Mouse (Mus musculus) intestine, embryonic 15.5 days (tissue): ENCODE measurements at regions not wholly inside any gene's neighbourhood (a gene's known extent, or its start where the extent isn't known, plus 50 kb on each side); places are given as distances from the start of the nearest gene placed in this dataset.

Experiments used
- ATAC-seq: fragments of 200-750 bp; cut with Nextera tagmentation; 2 replicates; pipeline ENCODE4 v1.8.0; 2017; ENCODE audit warnings: moderate TSS enrichment, moderate library complexity
- H3K27ac ChIP-seq: fragments of 300-500 bp; sonication (generic); 2 replicates; pipeline ENCODE4 v1.5.1; 2015; ENCODE audit warnings: mild to moderate bottlenecking, inconsistent platforms
- H3K27me3 ChIP-seq: fragments of 300-500 bp; sonication (generic); replicated peaks from 2 replicates; pipeline ENCODE4 v1.6.1; 2015; ENCODE audit warnings: inconsistent platforms
- H3K36me3 ChIP-seq: fragments of 300-500 bp; sonication (generic); 2 replicates; pipeline ENCODE4 v1.6.1; 2015; ENCODE audit warnings: inconsistent platforms
- H3K4me1 ChIP-seq: fragments of 300-500 bp; sonication (generic); replicated peaks from 2 replicates; pipeline ENCODE4 v1.6.1; 2015; ENCODE audit warnings: inconsistent platforms
- H3K4me2 ChIP-seq: fragments of 300-500 bp; sonication (generic); replicated peaks from 2 replicates; pipeline ENCODE4 v1.6.1; 2015; ENCODE audit warnings: mild to moderate bottlenecking, inconsistent platforms
- H3K4me3 ChIP-seq: fragments of 300-500 bp; sonication (generic); replicated peaks from 2 replicates; pipeline ENCODE4 v1.5.1; 2015; ENCODE audit warnings: inconsistent platforms
- H3K9ac ChIP-seq: fragments of 300-500 bp; sonication (generic); 2 replicates; pipeline ENCODE4 v1.6.1; 2015; ENCODE audit warnings: inconsistent platforms
- H3K9me3 ChIP-seq: fragments of 300-500 bp; sonication (generic); 2 replicates; pipeline ENCODE4 v1.6.1; 2016; ENCODE audit warnings: inconsistent platforms
- WGBS: fragments of 180-500 bp; shearing (Covaris S2); methylation state at CpG from one replicate; pipeline ENCODE4 v1.1.7; 2015; 5-methylcytosine and 5-hydroxymethylcytosine counted together

GRCm38 (mm10) chr16:91156506-91156905, 61.6 kb upstream of the 4932438H23Rik start:
- H3K27ac ChIP-seq = no peak overlapping the region
- no peaks in the 10 kb centered on the region; the same call in 1 of the 2 replicates for H3K27me3 ChIP-seq
- 54% methylated on average over 15 of the region's 15 CpGs for WGBS
- no peaks in the 10 kb centered on the region for H3K36me3 ChIP-seq
- no peak overlapping the region for H3K4me2 ChIP-seq
- no peak overlapping the region for H3K9ac ChIP-seq
- ATAC-seq = no peak
- H3K4me3 ChIP-seq = no peak overlapping the region
- no peaks in the 10 kb centered on the region for H3K9me3 ChIP-seq
- no peaks in the 10 kb centered on the region for H3K4me1 ChIP-seq

GRCm38 (mm10) chr16:91160679-91161078, 64.6 kb upstream of the Olig2 start:
- no peak for ATAC-seq
- WGBS = 20% methylated on average over 8 of the region's 8 CpGs
- no peak overlapping the region for H3K9ac ChIP-seq
- H3K36me3 ChIP-seq = no peaks in the 10 kb centered on the region
- H3K4me1 ChIP-seq = no peaks in the 10 kb centered on the region
- no peaks in the 10 kb centered on the region; the same call in 1 of the 2 replicates for H3K27me3 ChIP-seq
- no peak overlapping the region for H3K4me3 ChIP-seq
- H3K4me2 ChIP-seq = no peak overlapping the region
- H3K9me3 ChIP-seq = no peaks in the 10 kb centered on the region
- H3K27ac ChIP-seq = no peak overlapping the region

- Histone ChIP-seq H3K4me1 (no peaks in the 10 kb centered on the region), H3K9me3 (no peaks in the 10 kb centered on the region), H3K27me3 (no peaks in the 10 kb centered on the region; the same call in 1 of the 2 replicates), H3K4me2 (no peak overlapping the region), H3K9ac (no peak overlapping the region), H3K36me3 (no peaks in the 10 kb centered on the region), H3K4me3 (no peak overlapping the region), H3K27ac (no peak overlapping the region)
- 74% methylated on average over 6 of the region's 6 CpGs for whole genome bisulfite sequencing
- ATAC-seq = no peak
Measured at GRCm38 (mm10) chr16:91161616-91162015, 63.6 kb upstream of the Olig2 start.

GRCm38 (mm10) chr16:91162381-91162780, 62.9 kb upstream of the Olig2 start:
- no peak overlapping the region for H3K27ac ChIP-seq
- H3K9me3 ChIP-seq = no peaks in the 10 kb centered on the region
- no peaks in the 10 kb centered on the region; the same call in 1 of the 2 replicates for H3K27me3 ChIP-seq
- no peak for ATAC-seq
- H3K9ac ChIP-seq = no peak overlapping the region
- no peak overlapping the region for H3K4me3 ChIP-seq
- H3K4me2 ChIP-seq = no peak overlapping the region
- no peaks in the 10 kb centered on the region for H3K36me3 ChIP-seq
- WGBS = 84% methylated on average over 6 of the region's 6 CpGs
- no peaks in the 10 kb centered on the region for H3K4me1 ChIP-seq

GRCm38 (mm10) chr16:91165906-91166305, 59.4 kb upstream of the Olig2 start:
- ATAC-seq = no peak
- H3K9me3 ChIP-seq = no peaks in the 10 kb centered on the region
- H3K36me3 ChIP-seq = no peaks in the 10 kb centered on the region
- peaks cover 12% of the 10 kb centered on the region; the same call in 1 of the 2 replicates for H3K27me3 ChIP-seq
- WGBS = 74% methylated on average over 4 of the region's 4 CpGs
- H3K4me3 ChIP-seq = no peak overlapping the region
- no peaks in the 10 kb centered on the region; the same call in 1 of the 2 replicates for H3K4me1 ChIP-seq
- no peak overlapping the region for H3K4me2 ChIP-seq
- no peak overlapping the region for H3K27ac ChIP-seq
- H3K9ac ChIP-seq = no peak overlapping the region

- H3K4me3 ChIP-seq = no peak overlapping the region
- no peaks in the 10 kb centered on the region; the same call in 1 of the 2 replicates for H3K4me1 ChIP-seq
- no peak for ATAC-seq
- H3K36me3 ChIP-seq = no peaks in the 10 kb centered on the region
- no peak overlapping the region for H3K27ac ChIP-seq
- peaks cover 12% of the 10 kb centered on the region; the same call in 1 of the 2 replicates for H3K27me3 ChIP-seq
- no peak overlapping the region for H3K4me2 ChIP-seq
- H3K9ac ChIP-seq = no peak overlapping the region
- no peaks in the 10 kb centered on the region for H3K9me3 ChIP-seq
Measured at GRCm38 (mm10) chr16:91166866-91167265, 58.4 kb upstream of the Olig2 start.

- Histone ChIP-seq H3K9ac (no peak overlapping the region), H3K4me3 (no peak overlapping the region), H3K27me3 (peaks cover 12% of the 10 kb centered on the region; the same call in 1 of the 2 replicates), H3K4me1 (no peaks in the 10 kb centered on the region; the same call in 1 of the 2 replicates), H3K36me3 (no peaks in the 10 kb centered on the region), H3K27ac (no peak overlapping the region), H3K9me3 (no peaks in the 10 kb centered on the region), H3K4me2 (no peak overlapping the region)
- 46% methylated on average over 7 of the region's 7 CpGs for WGBS
- no peak for ATAC-seq
Measured at GRCm38 (mm10) chr16:91168398-91168797, 56.9 kb upstream of the Olig2 start.

GRCm38 (mm10) chr16:91169829-91170228, 55.4 kb upstream of the Olig2 start:
- no peaks in the 10 kb centered on the region for H3K36me3 ChIP-seq
- H3K4me1 ChIP-seq = no peaks in the 10 kb centered on the region; the same call in 1 of the 2 replicates
- ATAC-seq = no peak
- H3K4me3 ChIP-seq = no peak overlapping the region; the same call in 1 of the 2 replicates
- no peak overlapping the region for H3K27ac ChIP-seq
- 1% methylated on average over 16 of the region's 16 CpGs for WGBS
- no peaks in the 10 kb centered on the region for H3K9me3 ChIP-seq
- peaks cover 12% of the 10 kb centered on the region; the same call in 1 of the 2 replicates for H3K27me3 ChIP-seq
- peak overlapping the region; percentile 46 for H3K4me2 ChIP-seq
- H3K9ac ChIP-seq = no peak overlapping the region

- no peak overlapping the region for H3K4me2 ChIP-seq
- whole genome bisulfite sequencing = 88% methylated on average over 14 of the region's 14 CpGs
- no peak overlapping the region for H3K9ac ChIP-seq
- no peaks in the 10 kb centered on the region for H3K36me3 ChIP-seq
- no peaks in the 10 kb centered on the region for H3K9me3 ChIP-seq
- ATAC-seq = no peak
- no peaks in the 10 kb centered on the region; the same call in 1 of the 2 replicates for H3K4me1 ChIP-seq
- no peak overlapping the region for H3K4me3 ChIP-seq
- peaks cover 19% of the 10 kb centered on the region; the same call in 1 of the 2 replicates for H3K27me3 ChIP-seq
- no peak overlapping the region for H3K27ac ChIP-seq
Measured at GRCm38 (mm10) chr16:91171911-91172440, 53.3 kb upstream of the Olig2 start.

- Histone ChIP-seq H3K9me3 (no peaks in the 10 kb centered on the region), H3K4me2 (no peak overlapping the region), H3K4me1 (no peaks in the 10 kb centered on the region; the same call in 1 of the 2 replicates), H3K27me3 (peaks cover 19% of the 10 kb centered on the region; the same call in 1 of the 2 replicates), H3K4me3 (no peak overlapping the region), H3K27ac (no peak overlapping the region), H3K9ac (no peak overlapping the region), H3K36me3 (no peaks in the 10 kb centered on the region)
- WGBS = 83% methylated on average over 9 of the region's 9 CpGs
- no peak for ATAC-seq
Measured at GRCm38 (mm10) chr16:91172510-91172909, 52.7 kb upstream of the Olig2 start.

GRCm38 (mm10) chr16:91173241-91173640, 52.0 kb upstream of the Olig2 start:
- Histone ChIP-seq H3K27me3 (peaks cover 19% of the 10 kb centered on the region; the same call in 1 of the 2 replicates), H3K36me3 (no peaks in the 10 kb centered on the region)
- no peak for ATAC-seq

GRCm38 (mm10) chr16:91173870-91174278, 51.4 kb upstream of the Olig2 start:
- Histone ChIP-seq H3K9ac (no peak overlapping the region), H3K36me3 (no peaks in the 10 kb centered on the region), H3K4me3 (no peak overlapping the region), H3K4me1 (no peaks in the 10 kb centered on the region; the same call in 1 of the 2 replicates), H3K4me2 (no peak overlapping the region), H3K27me3 (peaks cover 19% of the 10 kb centered on the region; the same call in 1 of the 2 replicates), H3K9me3 (no peaks in the 10 kb centered on the region), H3K27ac (no peak overlapping the region)
- no peak for ATAC-seq
- WGBS = 39% methylated on average over 3 of the region's 3 CpGs

More at GRCm38 (mm10) chr16:91173241-91173640, 52.0 kb upstream of the Olig2 start:
- Histone ChIP-seq H3K27ac (no peak overlapping the region), H3K9me3 (no peaks in the 10 kb centered on the region), H3K4me1 (no peaks in the 10 kb centered on the region; the same call in 1 of the 2 replicates), H3K4me3 (no peak overlapping the region), H3K9ac (no peak overlapping the region), H3K4me2 (no peak overlapping the region)
- WGBS = 84% methylated on average over 15 of the region's 15 CpGs

- H3K4me2 ChIP-seq = no peak overlapping the region
- 53% methylated on average over 4 of the region's 4 CpGs for WGBS
- no peaks in the 10 kb centered on the region for H3K36me3 ChIP-seq
- ATAC-seq = no peak
- H3K9ac ChIP-seq = no peak overlapping the region
- H3K27ac ChIP-seq = no peak overlapping the region
- H3K9me3 ChIP-seq = no peaks in the 10 kb centered on the region
- H3K4me3 ChIP-seq = no peak overlapping the region
- no peaks in the 10 kb centered on the region; the same call in 1 of the 2 replicates for H3K4me1 ChIP-seq
- H3K27me3 ChIP-seq = peaks cover 19% of the 10 kb centered on the region; the same call in 1 of the 2 replicates
Measured at GRCm38 (mm10) chr16:91174401-91174800, 50.9 kb upstream of the Olig2 start.
